Mouse (Mus musculus): Measurements from ENCODE around the gene Zdhhc9.

Zdhhc9 gene

DNA sequence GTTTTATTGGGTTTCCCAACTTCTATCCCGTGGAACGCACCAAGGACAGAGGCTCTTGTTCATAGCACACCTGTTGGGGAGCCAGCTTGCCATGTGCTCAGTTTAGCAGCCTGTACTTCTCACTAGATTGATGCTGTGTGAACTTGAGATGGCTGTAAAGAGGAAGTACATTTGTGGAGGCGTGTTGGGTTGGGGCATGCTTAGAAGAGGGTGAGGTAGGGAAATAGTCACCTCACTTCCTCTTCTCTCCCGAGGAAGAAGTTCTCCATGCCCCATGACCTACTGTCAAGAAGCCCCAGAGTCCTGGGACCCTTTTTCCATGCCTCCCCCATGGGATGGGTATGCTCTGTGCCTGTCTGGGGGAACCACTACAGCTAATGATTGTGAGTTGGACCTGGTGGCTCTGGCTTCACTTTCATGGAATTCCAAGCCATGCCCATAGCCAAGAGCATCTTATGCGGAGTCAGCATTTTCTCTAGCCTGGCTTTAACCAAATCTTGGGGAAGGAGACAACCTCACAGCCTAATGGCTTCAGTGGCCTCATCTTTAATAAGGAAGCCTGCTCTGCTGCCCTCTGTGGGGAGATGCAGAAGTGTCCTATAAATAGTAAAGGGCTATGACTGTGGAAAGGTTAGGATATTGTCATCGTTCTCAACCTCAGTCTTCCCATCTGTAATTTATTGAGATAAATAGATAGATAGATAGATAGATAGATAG is 81.0 kb downstream of the Zdhhc9 start:
- peak in 1 of 2 experiments; percentile 37 for DNase-seq (ENCODE audit: low read depth in 1 of 2, low spot score in 2 of 2)

GRCm38 (mm10) chrX:48126903-48127476 is 81.7 kb downstream of the Zdhhc9 start:
- no peak for DNase-seq (ENCODE audit: low read depth in 1 of 2, low spot score in 2 of 2)

GRCm38 (mm10) chrX:48124132-48125071 is 84.3 kb downstream of the Zdhhc9 start:
- DNase-seq (ENCODE audit: low read depth in 1 of 2, low spot score in 2 of 2) = peak in 1 of 2 experiments; percentile 28
